Mouse (Mus musculus): ENCODE data around the gene Vps26b.

Gene Vps26b

DNA sequence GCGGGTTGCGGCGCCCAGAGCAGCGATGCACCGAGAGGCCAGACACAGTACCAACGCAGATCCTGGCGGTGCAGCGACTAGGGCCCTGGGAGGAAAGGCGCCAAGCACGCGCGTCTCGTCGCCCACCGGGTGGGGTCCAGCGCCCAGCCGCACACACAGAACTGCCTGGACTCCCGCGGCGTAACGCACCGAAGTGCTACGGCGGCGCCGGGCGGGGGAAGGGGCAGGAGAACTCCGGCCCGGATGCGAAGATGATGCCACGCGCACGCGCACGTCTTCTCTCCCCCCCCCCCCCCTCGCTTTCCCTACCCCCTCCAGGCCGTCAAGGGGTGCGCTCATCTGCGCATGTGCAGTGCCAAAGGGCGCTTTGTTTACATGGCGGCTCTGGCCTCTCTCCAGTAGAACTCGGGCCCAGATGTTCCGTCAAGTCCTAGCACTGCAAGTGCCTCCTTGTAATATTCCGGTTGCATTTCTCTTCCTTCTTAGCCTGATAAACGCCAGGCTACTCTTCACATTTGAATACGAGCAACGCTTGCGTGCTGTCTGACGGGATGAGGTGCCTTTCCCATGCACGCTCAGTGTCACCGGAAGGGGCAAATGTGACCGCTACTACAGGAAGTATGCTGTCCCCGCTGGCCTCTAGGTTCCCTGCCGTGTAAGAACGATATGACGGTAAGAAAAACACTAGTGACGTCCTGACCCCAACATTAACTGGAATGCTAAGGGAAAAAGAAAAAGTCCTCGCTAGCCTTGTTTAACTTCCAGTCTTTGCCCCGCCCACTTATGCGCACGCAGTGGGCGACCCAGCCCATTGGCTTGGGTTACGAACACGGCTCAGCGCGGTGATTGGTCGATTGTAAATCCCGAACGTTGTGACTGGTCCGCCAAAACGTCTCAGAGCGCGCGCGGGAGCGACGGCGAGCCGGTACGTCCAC lies at the start of gene Vps26b, which contains the start of gene Ncapd3:
TSS of gene Vps26b (minus strand) at position 238 of the 935 bp plus-strand sequence.
TSS of gene Ncapd3 (plus strand) at position 348 of the 935 bp plus-strand sequence.
- peak; percentile 96 to 98 for DNase-seq (ENCODE audit: low spot score in 2 of 2)

DNA sequence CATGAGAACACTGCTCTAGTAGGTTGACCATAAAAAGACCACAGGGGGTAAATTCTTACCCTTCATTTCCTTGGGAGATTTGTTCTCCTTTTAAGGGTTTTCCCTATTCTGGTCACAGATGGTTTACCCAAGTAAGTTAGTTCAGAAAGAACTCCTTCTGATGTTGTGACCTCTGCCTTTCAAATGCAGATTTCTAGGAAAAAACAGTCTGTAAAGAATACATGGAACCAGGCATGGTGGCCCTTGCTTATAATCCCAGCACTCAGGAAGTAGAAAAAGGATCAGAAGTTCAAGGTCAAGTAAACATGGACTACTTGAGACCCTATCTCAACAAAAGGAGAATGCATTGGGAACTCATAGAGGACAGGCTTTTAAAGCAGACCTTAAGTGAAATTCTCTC lies 45.9 kb upstream of the Vps26b start:
- DNase-seq (ENCODE audit: low spot score in 2 of 2) = no peak

DNA sequence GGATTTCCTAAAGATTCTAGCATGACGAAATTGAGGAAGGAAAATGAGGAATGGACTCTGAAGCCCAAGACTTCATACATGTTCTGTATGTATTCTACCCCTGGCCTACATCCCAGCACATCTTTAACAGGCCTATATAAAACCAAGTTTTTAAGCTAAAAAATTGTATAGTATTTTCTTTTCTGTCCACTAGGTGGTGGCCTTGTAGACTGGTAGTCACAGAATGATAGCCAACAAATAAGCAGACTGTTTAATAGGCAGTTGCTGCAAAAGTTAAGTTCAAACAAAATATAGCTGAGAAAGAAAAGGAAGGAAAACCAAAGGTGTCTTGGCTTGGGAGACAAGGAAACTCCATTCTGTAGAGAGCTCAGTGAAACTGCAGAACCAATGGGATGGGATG lies 44.8 kb upstream of the Vps26b start:
- DNase-seq (ENCODE audit: low spot score in 2 of 2) = no peak

DNA sequence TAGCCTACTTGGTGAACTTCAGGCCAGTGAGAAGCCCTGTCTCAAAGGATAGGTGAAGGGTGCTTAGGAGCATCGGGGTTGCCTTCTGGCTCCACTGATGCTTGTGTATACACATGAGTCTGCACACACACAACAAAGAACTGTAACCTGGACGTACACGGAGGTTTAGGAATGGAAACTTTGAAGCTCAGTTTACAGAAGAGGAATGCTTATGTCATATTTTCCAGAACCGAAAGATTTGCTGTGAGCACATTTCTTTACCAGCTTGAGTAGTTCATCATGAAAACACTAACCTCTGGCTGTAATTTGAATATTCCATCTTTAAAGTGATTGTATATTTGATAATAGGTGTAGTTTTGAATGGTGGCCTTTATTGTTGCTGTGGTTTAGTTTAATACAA lies 41.0 kb upstream of the Vps26b start:
- no peak for DNase-seq (ENCODE audit: low spot score in 2 of 2)

DNA sequence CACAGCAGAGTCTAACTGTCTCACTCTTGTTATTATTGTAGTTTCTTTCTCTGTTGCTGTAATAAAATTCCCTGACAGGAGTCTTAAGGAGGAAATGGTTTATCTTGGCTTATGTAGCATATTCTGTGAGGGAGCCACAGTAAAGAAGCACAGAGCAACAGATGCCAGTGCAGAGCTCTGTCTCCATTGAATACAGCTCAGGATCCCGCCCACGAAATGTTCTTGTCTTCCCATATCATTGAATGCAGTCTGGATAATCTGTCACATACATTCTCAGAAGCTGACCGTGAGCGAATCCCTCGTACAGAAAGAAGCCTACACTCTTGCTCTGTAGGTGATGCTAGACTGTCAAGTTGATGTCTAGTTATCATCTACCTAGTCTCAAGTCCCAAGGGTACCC lies 28.5 kb upstream of the Vps26b start:
- DNase-seq (ENCODE audit: low spot score in 2 of 2) = peak; percentile 38 to 69

DNA sequence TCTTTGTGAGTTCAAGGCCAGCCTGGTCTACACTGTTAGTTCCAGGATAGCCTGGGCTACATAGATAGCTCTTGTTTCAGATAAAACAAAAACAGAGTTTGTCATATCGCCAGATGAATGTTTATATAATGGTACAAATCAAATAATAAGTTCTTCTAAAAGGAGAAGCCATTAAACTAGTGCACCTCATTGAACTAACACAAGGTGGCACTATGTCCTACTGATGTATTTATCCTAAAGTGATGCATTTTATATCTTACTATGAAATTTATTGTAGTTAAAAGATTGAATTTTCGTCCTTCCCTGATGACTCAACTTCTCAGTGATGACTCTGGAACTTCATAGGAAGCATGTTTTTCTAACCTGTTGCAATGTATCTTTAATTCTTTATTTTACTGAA lies 19.6 kb upstream of the Vps26b start:
- no peak for DNase-seq (ENCODE audit: low spot score in 2 of 2)

DNA sequence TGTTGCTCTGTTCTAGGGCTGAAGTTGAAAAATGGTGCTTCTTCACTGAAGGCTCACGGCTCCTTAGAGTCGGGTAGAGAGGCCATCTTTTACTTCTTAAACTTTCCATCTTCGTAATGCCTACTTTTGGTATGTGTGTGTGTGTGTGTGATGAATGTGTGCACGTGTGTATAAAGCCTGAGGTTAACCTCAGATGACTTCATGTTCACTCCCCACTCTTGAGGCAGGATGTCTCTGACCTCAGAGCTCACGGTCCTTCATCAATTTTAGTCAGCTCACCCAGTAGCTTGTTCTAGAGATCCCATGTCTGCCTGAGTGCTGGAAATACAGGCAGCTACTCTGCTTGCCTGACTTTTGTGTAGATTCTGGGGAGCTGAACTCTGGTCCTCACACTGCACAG lies 14.0 kb upstream of the Vps26b start:
- DNase-seq (ENCODE audit: low spot score in 2 of 2) = no peak

DNA sequence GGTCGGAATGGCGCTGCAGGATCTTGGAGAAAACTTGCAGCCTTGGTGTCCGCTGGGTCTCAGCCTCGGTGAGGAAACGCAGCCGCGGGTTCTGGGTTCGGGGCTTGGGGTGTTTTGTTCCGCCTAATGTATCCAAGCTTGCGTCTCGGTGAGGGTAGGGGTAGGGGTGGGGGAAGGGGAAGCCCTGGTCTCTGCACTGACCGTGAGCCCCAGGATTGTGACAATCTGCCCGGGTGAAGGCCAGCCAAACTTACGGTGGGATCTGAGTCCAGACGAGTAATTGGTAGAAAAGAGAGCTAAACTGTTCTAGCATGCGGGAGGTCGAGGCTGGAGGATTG lies 867 bp upstream of the Vps26b start:
- DNase-seq (ENCODE audit: low spot score in 2 of 2) = no peak

DNA sequence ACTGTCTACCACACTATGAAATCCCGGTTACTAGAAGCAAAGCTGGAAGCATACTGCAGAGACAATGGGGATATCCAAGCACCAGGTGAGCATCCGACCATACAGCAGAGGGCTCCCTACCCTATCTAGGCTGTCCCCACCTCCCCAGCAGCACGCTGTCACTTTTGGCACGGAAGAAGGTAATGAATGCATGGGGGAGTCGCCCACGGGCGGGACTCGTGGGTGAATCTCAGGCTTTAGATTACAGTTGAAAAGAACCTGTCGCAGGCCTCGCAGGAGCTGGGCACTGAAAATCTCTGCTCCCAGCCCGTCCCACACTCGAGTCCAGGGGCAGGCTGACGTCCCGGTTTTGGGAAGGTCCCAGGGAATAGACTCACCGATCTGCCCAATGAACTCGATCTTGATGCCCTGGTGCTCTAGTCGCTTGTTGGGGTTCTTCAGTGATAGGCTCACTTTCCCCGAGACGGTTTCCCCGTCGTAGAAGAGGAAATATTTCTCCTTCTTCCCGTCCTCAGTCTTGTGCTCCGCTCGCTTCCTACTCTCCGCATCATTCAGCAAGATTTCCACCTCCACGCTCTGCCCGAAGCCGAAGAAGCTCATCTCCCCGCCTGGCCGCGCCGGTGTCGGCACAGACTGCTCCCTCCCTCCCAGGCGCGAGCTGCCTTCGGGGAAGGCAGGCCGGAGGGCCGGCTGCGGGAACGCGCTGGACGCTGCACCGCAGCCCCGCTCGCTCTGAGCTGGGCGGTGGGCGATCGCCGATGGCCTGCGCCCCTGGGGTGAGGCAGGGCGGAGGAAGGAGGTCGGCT lies 640 bp downstream of the Vps26b start:
- peak; percentile 57 to 63 for DNase-seq (ENCODE audit: low spot score in 2 of 2)

DNA sequence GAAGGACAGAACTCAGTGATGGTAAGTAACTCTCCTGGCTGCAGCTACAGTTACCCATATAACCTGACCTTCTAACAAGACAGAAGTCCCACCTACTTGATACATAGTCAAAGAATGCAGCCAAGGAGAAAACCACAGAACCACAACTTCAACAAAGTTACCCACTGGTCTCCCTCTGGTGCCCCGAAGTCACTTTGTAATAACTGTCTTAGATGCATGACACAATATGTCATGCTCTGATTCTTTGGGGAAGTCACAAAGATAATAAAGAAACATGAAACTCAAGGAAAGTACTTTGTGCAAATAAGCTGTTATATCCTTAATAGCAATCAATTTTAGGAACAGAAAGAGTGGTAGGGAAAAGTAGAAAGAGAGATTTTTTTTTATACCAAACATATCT lies 3.2 kb downstream of the Vps26b start:
- DNase-seq (ENCODE audit: low spot score in 2 of 2) = no peak

DNA sequence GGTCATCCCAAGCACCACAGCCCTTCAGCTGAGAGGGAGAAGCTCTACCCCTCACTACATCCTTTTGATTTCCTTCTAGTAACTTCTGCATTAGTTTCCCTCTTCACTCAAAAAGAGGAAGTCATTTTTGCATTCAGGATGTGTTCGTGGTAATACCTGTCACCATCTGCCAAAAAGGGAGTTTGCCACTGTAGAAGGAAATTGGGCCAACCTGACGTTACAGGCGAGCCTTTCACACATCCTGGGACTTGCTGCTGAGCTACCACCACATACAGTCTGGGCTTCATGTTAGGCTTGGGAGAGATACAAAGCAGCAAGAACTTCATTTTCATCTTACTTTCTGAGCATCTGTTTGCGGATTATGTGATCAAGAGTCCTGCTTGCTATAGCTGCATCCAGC lies 6.2 kb downstream of the Vps26b start:
- no peak for DNase-seq (ENCODE audit: low spot score in 2 of 2)

DNA sequence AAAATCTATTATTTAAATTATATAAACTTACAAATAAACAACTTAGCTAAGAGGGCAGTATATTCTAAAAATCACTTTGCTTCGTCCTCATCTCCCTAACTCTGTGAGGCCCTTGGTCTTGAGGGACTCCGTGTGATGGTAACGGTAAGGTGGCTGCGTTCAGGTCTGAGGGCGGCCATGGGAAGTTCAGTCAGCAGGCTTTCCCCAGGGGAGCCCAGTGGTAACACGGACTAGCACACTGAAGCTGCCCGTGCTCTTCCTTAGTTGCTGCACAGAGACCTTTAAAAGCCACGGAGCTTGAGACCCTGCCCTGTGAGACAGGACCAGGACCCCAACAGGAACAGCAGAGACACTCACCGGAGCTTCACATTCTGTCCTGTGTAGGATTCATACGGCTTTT lies 10.9 kb downstream of the Vps26b start:
- no peak for DNase-seq (ENCODE audit: low spot score in 2 of 2)

DNA sequence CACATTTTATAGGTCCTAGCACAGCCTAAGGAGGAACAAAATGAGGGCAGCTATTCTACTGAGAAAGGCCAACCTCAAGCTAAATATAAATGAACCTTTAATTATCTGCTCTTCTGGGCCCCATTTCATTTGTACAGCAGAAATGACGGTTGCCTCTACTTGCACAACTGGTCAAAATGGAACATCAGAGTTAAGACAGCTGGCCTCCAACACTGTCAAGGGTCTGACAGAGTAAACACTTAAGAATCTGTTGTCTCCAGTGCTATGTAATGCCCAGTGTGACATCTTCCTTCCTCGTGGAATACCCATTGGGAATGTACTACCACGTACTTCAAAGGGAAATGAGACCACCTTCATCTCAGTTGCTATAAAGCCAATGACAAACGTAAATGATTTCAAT lies 18.3 kb downstream of the Vps26b start:
- DNase-seq (ENCODE audit: low spot score in 2 of 2) = no peak

DNA sequence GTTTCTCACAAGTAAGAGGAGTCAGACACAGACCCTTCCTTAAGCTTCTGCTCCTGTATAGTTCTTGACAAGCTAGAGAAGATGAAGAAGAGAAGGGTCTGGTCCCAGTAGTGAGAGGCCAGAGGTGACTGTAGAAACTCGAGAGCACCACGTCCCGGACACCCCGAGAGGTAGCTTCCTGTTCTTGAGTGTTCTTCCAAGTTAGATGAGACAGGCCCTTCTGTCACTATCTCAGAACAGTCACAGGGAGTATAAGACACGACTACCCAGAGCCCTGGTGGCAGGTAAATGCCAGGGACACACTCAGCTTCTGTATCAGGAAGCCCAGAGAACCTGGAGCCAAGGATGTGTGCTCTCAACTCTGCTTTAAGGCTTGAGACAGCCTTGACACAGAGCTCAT lies 20.6 kb downstream of the Vps26b start:
- no peak for DNase-seq (ENCODE audit: low spot score in 2 of 2)

DNA sequence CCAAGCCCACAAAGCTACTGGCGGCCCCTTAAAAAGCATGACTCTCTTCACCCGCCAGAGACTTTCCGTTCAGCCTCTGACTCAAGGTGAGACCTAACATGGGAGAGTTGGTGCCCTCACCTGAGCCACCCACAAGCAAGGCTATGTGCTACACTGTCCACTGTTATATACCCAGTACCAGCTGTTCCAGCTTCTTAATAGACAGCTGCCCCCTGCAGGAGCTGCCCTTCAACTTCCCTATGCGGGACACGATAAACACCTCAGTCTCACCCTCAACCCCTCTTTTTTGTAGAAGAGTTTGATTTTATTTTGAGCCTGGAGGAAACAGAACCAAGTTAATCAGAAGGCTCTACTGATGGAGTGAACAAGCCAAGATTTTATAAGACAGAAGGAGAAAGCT lies 23.0 kb downstream of the Vps26b start:
- DNase-seq (ENCODE audit: low spot score in 2 of 2) = no peak

DNA sequence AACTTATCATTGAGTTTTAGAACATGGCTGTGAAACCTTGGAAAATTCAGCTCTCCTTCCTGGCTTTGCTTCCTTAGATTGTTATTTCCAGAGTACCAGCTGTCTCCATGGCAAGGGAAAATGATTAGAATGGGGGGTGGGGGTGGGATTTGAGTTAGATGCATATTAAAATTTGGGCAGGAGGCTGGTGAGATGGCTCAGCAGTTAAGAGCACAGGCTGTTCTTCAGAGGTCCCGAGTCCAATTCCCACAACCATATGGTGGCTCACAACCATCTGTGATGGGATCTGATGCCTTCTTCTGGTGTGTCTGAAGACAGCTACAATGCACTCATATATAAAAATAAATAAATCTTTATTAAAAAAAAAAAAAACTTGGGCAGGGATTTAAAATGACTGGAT lies 23.9 kb downstream of the Vps26b start:
- DNase-seq (ENCODE audit: low spot score in 2 of 2) = no peak

DNA sequence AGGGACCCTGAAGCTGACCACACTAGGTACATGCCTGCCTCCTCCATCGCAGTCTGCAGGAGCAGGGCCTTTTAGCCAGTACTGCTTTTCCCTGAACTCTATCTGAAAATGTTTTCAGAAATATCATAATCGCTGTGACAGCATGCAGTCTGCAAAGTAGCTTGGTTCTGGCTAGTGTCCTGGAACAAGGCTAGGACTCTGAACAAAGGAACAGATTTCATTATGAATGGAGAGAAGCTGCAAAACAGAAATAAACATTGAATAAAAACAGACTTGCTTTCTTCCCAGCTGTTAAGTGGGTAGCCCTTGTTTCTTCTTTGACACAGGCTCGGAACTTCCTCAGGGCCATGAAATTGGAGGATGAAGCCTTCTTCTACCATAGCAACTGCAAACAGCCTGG lies 24.6 kb downstream of the Vps26b start:
- no peak for DNase-seq (ENCODE audit: low spot score in 2 of 2)

DNA sequence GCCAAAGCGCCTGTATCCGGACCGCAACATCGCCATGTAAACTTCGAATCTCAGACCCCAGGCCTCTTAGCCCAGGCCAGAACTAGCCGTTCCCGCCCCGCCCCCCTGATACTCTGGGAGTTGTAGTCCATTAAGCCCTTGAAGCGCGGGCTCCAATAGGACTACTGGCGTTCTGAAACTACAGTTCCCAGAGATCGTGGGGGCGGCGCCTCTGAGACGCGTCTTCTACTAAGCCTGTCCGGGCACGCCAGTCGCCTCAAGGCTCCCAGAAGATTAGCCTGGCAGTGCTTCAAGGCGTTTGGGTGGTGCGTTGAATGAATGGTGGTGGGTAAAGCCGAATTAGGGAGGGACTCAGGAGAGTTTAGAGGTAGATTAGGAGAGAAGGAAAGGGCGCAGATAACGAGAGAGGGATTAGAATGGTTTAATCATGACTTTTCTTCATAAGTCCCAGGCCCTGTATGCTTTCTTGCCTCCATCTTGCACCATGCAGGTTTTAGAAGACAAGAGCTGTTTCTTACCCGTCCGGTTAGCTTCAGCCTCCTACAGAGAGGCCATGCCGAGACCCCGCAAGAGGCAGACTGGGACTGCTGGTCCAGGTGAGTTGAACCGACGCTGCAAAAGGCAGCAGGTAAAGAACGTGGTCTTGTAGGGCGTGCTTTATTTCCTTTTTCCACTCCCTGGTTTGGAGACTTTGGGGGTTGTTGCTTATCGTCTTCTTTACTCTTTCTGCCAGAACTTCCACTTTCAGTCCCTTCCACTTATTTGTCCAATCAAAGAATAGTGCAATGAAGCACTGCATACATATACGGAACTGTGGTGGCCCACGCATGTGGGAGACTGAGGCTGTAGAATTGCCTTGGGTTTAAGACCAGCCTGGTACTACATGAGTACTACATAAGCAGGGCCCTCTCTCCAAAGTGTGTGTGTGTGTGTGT lies 30.1 kb downstream of the Vps26b start, which contains the start of the genes Acad8 and Thyn1:
TSS of gene Acad8 (minus strand) at position 106 of the 935 bp plus-strand sequence.
TSS of gene Thyn1 (plus strand) at position 250 of the 935 bp plus-strand sequence.
- DNase-seq (ENCODE audit: low spot score in 2 of 2) = peak; percentile 91 to 98

DNA sequence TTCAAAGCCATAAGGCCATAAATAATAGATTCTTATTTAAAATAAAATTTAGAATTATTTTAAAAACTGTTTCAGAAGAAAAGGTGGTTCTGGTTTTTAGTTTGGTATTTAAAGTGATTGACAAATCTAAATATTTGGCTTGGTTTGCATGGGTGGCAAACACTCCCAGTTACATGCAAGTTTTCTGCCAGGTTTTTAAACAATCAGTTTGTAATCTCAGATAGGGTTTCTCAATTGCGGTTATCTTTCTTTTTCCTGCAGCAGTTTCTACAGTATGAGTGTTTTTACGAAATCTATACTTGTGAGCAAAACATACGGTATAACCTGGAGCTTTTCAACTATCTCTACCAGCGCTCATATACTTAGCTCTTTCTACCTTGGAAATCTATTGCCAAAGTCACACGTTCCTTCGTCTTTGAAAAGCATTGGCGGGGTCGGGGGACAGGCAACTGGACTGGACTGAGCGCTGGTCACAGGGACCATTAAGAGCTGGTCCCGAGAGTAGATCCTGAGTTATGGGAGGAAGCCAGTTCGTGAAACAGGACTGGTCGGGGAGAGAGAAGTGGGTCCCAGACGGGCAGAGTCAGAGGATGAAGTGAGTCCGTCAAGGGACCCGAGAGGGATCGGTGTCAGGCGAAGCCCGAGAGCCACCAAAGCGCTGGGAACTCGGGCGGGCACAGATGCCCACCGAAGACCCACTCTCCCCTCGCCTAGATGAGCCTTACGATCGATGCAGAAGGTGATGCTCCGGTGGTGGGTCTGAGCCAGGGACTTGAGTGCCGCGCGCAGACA lies 31.0 kb downstream of the Vps26b start:
- no peak for DNase-seq (ENCODE audit: low spot score in 2 of 2)

DNA sequence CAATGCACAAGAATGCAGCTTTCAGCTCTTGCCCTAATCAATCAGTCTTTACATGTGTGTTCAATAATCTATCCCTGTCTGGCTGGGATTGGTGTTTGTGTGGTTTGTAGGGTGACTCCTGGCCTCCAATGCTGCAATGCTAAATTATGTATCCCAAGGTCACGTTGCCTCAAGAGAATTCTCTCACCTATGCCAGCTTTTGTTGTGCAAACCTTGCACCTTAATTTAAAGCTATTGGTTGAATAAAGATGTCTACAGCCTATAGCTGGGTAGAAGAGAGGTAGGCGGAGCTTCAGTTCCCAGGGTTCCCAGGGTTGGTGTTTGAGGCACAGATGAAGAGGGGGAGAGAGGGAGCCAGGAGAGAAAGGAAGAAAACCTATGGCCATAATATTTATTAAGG lies 32.4 kb downstream of the Vps26b start:
- no peak for DNase-seq (ENCODE audit: low spot score in 2 of 2)

DNA sequence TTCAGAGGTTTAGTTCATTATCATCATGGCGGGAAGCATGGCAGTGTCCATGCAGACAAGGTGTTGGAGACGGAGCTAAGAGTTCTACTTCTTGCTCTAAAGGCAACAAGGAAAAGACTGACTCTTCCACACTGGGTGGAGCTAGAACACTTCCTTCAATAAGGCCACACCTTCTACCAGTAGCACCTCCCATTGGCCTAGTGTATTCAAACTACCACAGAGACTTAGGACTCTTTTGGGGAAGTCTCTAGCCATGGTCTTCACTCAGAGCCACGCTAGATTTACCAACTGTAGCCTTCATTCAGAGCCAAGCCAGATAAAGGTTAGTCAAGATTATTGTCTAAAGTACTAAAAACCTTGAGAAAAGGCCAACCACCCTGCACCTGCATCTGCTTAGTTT lies 32.8 kb downstream of the Vps26b start:
- no peak for DNase-seq (ENCODE audit: low spot score in 2 of 2)

Measured in frontal cortex, postnatal 36 days (tissue).